Mouse (Mus musculus) 3134 (cell line): ENCODE results near the gene Ppp1r18.
A peak's percentile ranks its signal among the peaks of the same experiment; 100 is the strongest.

Experiments used
- DNase-seq: peaks from one replicate; pipeline ENCODE4 v3.0.0-alpha.2; 2011; ENCODE audit warnings: low spot score; ENCODE audit not compliant: insufficient read length; ENCODE audit errors: extremely low read depth

Ppp1r18 gene

GRCm38 (mm10) chr17:35868165-35868820, 2.9 kb downstream of the Ppp1r18 start:
- peak; percentile 46 for DNase-seq

GRCm38 (mm10) chr17:35868961-35869345, 3.6 kb downstream of the Ppp1r18 start:
- DNase-seq = no peak

DNA sequence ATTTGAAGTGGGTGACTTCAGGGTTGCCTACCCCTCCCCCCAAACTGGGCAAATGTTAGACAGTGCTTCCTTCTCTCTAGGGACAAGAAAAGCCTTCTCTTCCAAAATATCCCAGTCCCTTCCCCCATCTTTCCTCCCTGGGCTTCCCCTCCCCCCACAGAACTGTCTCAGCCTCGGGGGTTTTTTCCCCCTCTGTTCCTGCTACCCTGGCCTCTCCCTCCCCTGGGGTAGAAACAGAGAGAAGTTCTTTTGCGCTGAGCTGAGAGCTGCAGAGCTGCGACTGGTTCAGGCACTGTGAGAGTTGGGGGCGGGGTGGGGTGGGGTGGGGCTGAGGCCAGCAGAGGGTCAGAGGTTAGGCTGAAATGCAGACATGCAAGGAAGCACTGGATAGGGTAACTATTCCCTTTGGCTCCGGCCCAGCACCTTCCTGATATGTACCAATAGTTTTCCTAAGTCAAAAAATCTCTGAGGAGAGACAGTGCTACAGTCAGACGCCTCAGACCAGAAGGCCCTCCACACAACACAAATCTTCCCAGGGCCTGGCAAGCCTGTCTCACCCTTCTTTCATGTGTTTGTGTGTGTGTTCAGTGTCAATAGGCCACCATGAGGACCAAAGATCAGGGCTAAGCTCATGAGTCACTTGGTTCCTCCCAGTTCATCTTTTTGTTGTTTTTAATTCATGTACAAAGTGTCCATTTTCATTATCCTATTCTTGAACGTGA, 4.1 kb downstream of the Ppp1r18 start:
- peak; percentile 62 for DNase-seq

GRCm38 (mm10) chr17:35870151-35870883, 4.9 kb downstream of the Ppp1r18 start:
- peak; percentile 86 for DNase-seq

DNA sequence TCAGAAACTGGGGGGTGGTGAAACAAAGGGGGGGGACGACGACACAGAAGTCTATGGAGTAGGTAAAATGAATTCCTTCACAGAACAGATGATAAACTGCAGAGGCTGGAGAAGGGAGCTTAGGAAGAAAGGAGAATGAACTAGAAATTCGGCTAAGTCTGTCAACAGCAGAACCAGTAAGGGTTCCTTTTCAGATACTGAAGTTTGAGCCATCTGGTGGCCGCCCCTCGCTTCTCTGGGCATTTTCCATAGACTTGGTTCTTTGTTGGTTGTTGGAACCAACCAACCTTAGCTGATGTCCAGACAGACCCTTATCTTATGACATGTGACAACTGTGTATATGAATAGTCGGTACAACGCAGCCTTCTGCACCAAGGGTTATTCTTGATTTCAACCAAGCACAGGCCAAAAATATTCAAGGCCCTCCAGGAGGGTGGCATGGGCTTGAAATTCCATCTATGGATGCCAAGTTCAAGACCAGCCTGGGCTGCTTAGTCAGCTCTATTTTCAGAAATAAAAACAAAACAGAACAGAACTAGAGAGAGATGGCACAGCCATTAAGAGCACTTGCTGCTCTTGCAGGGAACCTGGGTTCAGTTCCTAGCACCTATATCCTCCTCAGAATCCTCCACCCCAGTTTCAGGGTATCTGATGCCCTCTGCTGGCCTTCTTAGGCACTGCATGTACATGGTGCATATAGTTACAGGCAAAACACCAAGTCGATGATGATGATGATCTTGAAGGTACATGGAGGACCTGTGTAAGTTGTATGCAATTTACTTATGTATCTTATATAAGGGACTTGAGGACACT, 5.7 kb downstream of the Ppp1r18 start:
- no peak for DNase-seq

- peak; percentile 81 for DNase-seq
These were observed 8.6 kb downstream of the Ppp1r18 start for GRCm38 (mm10) chr17:35873774-35874519.

- DNase-seq = no peak
These were observed 9.3 kb downstream of the Ppp1r18 start for GRCm38 (mm10) chr17:35874721-35875120.

DNA sequence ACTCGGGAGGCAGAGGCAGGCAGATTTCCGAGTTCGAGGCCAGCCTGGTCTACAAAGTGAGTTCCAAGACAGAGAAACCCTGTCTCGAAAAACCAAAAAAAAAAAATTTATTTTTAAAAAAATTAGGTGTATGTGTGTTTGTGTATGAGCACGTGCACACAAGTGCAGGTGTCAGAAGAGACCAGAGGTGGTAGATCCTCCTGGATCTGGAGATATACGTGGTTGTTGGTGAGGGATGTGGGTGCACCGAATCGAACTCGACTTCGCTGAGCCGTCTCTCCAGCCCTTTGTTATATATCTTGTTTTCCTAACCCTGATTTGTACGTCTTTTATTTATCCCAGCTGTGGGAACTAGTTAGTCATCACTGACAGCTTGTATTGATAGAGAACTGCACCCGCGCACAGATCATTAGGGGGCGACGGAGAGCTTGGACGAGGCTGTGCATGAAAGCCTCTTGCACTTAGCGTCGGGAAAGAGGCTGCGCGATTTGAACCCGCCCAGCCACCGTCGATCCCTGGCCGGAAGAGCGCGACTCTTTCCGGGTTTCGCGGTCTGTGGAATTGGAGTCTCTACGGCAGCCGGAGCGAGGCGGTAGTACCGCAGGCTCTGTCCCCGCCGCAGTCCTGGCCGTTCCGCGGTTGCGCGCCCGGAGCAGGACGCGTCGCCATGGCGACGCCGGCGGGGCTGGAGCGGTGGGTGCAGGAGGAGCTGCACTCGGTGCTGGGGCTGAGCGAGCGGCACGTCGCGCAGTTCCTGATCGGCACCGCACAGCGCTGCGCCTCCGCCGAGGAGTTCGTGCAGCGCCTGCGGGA, 14.1 kb downstream of the Ppp1r18 start, which contains the start of gene Dhx16:
Gene Dhx16, plus strand, starts transcription at position 575 of the 813 bp plus-strand sequence.
- peak; percentile 97 for DNase-seq

DNA sequence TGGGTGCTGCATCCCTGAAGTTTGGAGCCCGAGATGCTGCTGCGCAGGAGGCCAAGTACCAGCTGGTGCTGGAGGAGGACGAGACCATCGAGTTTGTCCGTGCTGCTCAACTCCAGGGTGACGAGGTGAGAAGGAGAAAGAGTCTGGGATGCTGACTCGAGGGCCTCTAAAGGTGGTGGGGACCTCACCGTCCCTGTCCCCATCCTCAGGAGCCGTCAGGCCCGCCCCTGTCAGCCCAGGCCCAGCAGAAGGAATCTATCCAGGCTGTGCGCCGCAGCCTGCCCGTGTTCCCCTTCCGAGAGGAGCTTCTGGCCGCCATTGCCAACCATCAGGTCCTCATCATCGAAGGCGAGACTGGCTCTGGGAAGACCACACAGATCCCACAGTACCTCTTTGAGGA, 17.5 kb downstream of the Ppp1r18 start:
- no peak for DNase-seq

GRCm38 (mm10) chr17:35883777-35884176, 18.4 kb downstream of the Ppp1r18 start:
- no peak for DNase-seq

DNA sequence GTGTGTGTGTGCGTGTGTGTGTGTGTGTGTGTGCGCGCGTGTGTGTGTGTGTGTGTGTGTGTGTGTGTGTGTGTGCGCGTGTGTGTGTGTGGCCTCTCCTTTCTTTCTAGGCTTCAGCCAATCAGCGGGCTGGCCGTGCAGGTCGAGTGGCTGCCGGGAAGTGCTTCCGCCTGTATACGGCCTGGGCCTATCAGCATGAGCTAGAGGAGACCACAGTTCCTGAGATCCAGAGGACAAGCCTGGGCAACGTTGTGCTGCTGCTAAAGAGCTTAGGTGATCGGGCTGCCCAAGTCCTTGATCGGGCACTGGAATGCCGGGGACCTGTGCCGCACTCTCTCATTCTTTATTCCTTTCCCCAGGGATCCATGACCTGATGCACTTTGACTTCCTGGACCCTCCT, 22.3 kb downstream of the Ppp1r18 start:
- no peak for DNase-seq

DNA sequence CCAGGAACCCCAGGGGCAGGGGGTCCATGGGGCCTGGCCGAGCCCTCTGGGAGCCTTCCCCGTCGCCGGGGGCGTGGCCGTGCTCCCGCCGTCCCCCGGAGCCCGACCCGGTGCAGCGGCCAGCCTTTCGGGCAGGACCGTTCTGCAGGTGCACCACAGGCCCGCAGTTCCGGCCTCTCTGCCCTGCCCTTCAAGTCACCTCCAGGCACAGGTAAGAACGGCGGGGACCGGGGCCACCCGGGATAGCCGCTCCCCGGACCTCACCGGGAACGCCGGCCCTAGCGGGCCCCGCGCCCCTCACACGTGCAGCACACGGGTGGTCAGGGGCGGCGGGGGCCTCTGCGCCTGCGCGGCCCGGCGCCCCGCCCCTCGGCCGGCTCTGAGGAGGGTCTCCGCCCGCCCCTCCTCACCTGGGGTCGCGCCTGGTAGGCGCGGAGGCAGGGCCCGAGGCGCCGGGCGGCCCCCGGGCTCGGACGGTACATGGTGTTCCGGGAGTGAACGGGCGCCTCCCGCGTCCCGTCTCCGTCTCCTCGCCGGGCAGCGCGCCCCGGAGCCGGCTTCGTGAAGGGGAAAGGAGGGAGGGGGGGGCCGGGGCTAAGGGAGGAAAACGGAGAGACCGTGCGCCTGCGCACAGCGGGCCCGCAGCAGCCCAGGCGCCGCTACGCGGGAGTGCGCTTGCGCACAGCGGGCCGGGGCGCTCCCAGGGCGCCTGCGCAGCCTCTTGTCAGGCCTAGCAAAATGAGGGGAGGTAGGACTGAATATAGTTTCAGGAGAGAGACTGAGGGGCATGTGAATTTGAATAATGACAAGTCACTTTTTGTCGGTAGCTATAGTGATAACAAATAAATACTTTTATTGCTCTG, 31.6 kb downstream of the Ppp1r18 start, which contains the start of gene 2310061I04Rik:
Gene 2310061I04Rik, minus strand, starts transcription at position 651 of the 863 bp plus-strand sequence.
- DNase-seq = peak; percentile 96

DNA sequence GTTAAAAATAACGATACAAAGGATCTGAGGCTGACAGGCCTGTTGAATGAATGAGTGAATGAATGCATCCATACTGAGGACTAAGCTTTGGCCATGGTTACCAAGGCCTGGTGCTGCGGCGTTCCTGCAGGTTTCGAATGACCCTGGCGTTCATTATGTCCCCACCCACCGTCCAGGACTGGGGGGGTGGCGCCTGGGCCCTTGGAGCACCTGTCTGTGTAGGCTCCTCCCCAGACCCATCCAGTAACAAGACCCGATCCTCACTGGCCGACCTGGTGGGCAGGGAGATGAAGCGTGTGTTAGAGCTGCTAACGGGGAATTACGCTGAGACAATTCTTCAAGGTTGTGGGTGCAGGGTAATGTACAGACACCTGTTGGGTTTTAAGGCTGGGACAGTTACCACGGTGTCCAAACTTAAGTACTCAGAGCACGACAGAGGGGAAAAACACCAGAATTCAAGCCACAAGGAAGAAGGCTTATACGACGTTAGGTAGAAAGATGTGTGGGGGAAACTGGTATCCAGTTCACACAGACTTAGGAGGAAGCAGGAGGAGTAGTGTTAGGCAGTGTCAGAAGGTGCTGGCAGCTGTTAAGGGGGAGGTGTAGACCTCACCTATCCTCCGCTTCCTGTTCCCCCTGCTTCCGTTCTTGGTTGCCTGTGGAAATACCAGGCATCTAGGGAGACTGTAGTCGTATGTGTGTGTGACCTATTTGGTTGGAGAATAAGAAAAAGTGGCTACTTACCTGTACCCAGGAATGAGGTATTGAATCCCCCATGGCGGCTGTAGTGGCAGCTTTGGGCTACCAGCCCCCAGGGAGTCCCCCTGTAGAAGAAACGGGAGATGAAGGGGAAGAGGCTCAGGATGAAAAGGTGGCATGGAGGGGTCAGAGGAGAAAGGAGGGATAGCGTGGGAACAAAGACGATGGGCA, 32.5 kb downstream of the Ppp1r18 start:
- peak; percentile 38 for DNase-seq

DNA sequence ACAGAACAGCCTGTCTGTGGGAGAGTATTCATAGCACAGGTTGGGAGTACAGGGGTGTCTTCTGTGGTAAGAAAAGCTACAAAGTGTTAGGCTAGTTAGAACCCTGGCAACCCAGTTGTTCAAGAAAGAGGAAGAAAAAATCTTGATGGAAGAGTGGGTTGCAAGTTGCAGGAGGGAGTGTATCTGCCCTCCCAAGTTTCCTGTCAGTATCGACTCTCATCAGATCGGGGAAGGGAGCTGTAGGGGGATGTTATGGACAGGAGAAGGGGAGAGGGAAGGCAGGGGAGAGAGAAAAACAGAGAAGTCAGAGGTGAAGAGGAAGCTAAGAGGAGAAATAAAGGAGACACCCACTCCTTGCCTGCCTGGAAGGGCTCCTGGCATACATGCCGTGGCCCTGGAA, 35.2 kb downstream of the Ppp1r18 start:
- DNase-seq = no peak

DNA sequence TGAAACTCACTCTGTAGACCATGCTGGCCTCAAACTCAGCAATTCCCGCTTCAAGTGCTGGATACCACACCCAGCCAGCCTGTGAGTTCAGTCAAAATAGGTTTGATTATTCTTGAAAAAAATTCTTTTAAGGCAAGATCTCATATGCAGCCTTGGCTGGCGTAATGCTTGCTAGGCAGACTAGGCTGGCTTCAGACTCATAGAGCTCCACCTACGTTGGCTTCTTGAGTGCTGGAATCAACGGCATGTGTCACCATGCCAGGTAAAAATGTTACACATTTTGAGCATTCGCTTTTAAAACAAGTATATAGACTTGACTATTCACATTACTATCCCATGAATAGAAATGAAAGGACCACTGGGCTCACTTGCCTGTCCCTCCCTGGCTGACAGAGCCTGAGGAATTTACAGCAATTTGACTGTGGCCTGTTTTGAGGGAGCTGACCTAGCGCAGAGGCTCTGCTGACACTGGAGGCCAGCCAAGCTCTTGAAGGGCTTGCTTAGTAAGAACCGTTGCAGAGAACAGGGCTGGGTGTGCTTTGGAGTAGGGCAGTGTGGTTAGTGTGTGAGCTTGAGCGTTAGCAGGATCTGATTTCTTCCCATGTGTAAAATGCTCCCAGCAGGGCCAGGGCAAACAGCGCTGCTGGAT, 38.1 kb downstream of the Ppp1r18 start:
- no peak for DNase-seq

DNA sequence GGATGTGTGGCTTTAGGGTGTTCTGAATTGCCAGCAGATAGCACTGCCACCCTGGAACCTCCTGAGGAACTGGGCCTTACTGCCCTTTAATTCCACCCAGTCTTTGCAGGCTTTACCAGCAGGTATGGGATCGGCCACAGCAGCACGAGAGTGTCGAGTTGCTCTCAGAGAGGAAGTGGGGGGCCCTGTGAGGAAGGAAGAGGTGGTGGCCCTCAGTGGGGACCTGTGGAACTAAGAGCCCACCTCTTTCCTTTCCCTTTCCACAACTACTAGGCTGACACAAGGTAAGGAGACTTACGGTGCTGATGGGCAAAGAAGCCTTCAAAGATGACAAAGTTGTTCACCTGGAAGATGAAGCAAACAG, 38.6 kb downstream of the Ppp1r18 start:
- no peak for DNase-seq

GRCm38 (mm10) chr17:35905587-35905986, 40.2 kb downstream of the Ppp1r18 start:
- DNase-seq = no peak
